Mouse (Mus musculus): ENCODE results near the gene Ebf4. TPM values are rescaled to one million over a fixed set of nuclear protein-coding genes. Genes with fewer than 3 reads are reported as not detected.

Ebf4 gene
- polyA plus RNA-seq, 1 experiment from 2014 or later, result 1.4 TPM

GRCm38 (mm10) chr2:130350376-130350775 lies 55.4 kb downstream of the Ebf4 start:
- no peaks in the 10 kb centered on the region for H3K9me3 ChIP-seq (replicated peaks; ENCODE audit: control insufficient read depth, low read length)
- WGBS, result 84% methylated on average over 3 of the region's 3 CpGs
- H3K27me3 ChIP-seq (ENCODE audit: control insufficient read depth, insufficient read depth, low read length), result no peaks in the 10 kb centered on the region
- no peak overlapping the region for H3K9ac ChIP-seq (replicated peaks; ENCODE audit: low read length)
- ATAC-seq (replicated peaks; ENCODE audit: insufficient number of reproducible peaks, low FRiP score, low TSS enrichment, low read depth) (no peak), DNase-seq (ENCODE audit: low spot score) (no peak)
- no peak overlapping the region for H3K27ac ChIP-seq (replicated peaks; ENCODE audit: low read depth, low read length)
- no peaks in the 10 kb centered on the region for H3K4me1 ChIP-seq (ENCODE audit: control insufficient read depth, insufficient read depth, low read length)
- no peak overlapping the region for H3K4me2 ChIP-seq (ENCODE audit: low read depth, low read length)
- no peak overlapping the region for H3K4me3 ChIP-seq (ENCODE audit: low read depth, low read length)
- H3K36me3 ChIP-seq (replicated peaks; ENCODE audit: control insufficient read depth, insufficient read depth, low read depth, low read length), result no peaks in the 10 kb centered on the region

GRCm38 (mm10) chr2:130351758-130352339 lies 56.9 kb downstream of the Ebf4 start:
- Histone ChIP-seq H3K4me1 (ENCODE audit: control insufficient read depth, insufficient read depth, low read length) (no peaks in the 10 kb centered on the region), H3K4me3 (ENCODE audit: low read depth, low read length) (no peak overlapping the region), H3K9ac (replicated peaks; ENCODE audit: low read length) (no peak overlapping the region), H3K9me3 (replicated peaks; ENCODE audit: control insufficient read depth, low read length) (no peaks in the 10 kb centered on the region), H3K4me2 (ENCODE audit: low read depth, low read length) (no peak overlapping the region), H3K27ac (replicated peaks; ENCODE audit: low read depth, low read length) (no peak overlapping the region), H3K36me3 (replicated peaks; ENCODE audit: control insufficient read depth, insufficient read depth, low read depth, low read length) (no peaks in the 10 kb centered on the region), H3K27me3 (ENCODE audit: control insufficient read depth, insufficient read depth, low read length) (no peaks in the 10 kb centered on the region)
- DNase-seq (ENCODE audit: low spot score), result no peak
- ATAC-seq (replicated peaks; ENCODE audit: insufficient number of reproducible peaks, low FRiP score, low TSS enrichment, low read depth), result no peak
- WGBS, result 45% methylated on average over 5 of the region's 5 CpGs

DNA sequence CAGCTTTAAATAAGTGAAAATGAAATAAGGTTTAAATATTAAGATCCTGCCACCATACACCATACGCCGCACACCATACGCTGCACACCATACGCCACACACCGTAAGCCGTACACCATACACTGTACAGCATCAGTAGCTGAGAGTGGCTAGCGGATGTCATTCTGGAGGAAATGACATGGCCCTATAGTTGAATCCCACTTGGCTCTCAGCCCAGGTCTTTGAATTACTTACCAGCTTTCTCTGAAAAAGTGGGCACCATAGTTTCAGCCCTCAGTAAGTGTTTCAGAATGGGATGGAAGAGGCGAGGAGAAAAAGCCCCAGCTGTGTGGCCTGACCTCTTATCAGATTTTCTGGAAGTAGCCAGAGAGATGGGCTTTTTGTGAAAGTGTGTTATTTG lies 58.4 kb downstream of the Ebf4 start:
- Histone ChIP-seq H3K4me1 (ENCODE audit: control insufficient read depth, insufficient read depth, low read length) (no peaks in the 10 kb centered on the region), H3K4me3 (ENCODE audit: low read depth, low read length) (no peak overlapping the region), H3K27ac (replicated peaks; ENCODE audit: low read depth, low read length) (no peak overlapping the region), H3K9me3 (replicated peaks; ENCODE audit: control insufficient read depth, low read length) (no peaks in the 10 kb centered on the region), H3K36me3 (replicated peaks; ENCODE audit: control insufficient read depth, insufficient read depth, low read depth, low read length) (no peaks in the 10 kb centered on the region), H3K27me3 (ENCODE audit: control insufficient read depth, insufficient read depth, low read length) (no peaks in the 10 kb centered on the region; the same call in 1 of the 2 replicates), H3K9ac (replicated peaks; ENCODE audit: low read length) (no peak overlapping the region), H3K4me2 (ENCODE audit: low read depth, low read length) (no peak overlapping the region)
- no peak for ATAC-seq (replicated peaks; ENCODE audit: insufficient number of reproducible peaks, low FRiP score, low TSS enrichment, low read depth)
- WGBS, result 91% methylated on average over 8 of the region's 8 CpGs
- no peak for DNase-seq (ENCODE audit: low spot score)

GRCm38 (mm10) chr2:130353889-130354288 lies 58.9 kb downstream of the Ebf4 start:
- peaks cover 4% of the 10 kb centered on the region; the same call in 1 of the 2 replicates for H3K27me3 ChIP-seq (ENCODE audit: control insufficient read depth, insufficient read depth, low read length)
- no peak overlapping the region for H3K4me3 ChIP-seq (ENCODE audit: low read depth, low read length)
- DNase-seq (ENCODE audit: low spot score) (no peak), ATAC-seq (replicated peaks; ENCODE audit: insufficient number of reproducible peaks, low FRiP score, low TSS enrichment, low read depth) (no peak)
- H3K36me3 ChIP-seq (replicated peaks; ENCODE audit: control insufficient read depth, insufficient read depth, low read depth, low read length), result no peaks in the 10 kb centered on the region
- H3K9me3 ChIP-seq (replicated peaks; ENCODE audit: control insufficient read depth, low read length), result no peaks in the 10 kb centered on the region
- 57% methylated on average over 3 of the region's 3 CpGs for WGBS
- H3K4me1 ChIP-seq (ENCODE audit: control insufficient read depth, insufficient read depth, low read length), result no peaks in the 10 kb centered on the region
- H3K9ac ChIP-seq (replicated peaks; ENCODE audit: low read length), result no peak overlapping the region
- H3K4me2 ChIP-seq (ENCODE audit: low read depth, low read length), result no peak overlapping the region
- H3K27ac ChIP-seq (replicated peaks; ENCODE audit: low read depth, low read length), result no peak overlapping the region

DNA sequence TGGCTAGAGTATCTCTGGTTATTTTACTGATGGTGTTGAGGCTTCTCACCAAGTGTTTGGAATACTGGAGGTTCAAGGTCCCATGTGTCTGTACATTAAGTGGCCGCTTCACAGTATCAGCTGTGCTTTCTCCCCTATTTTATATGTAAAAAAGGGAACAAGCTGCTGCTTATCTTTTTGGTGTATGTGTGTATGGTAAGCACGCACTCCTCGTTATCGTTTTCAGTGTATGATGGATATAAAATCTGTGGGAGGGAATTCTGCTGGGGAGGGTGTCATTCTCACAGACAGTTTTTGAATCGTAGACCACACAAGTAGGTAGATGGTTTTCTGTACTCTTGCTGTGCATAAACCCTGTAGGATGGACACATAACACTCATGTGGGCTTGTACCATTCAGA lies 62.6 kb downstream of the Ebf4 start:
- DNase-seq (ENCODE audit: low spot score) (no peak), ATAC-seq (replicated peaks; ENCODE audit: insufficient number of reproducible peaks, low FRiP score, low TSS enrichment, low read depth) (no peak)
- H3K4me2 ChIP-seq (ENCODE audit: low read depth, low read length), result no peak overlapping the region

GRCm38 (mm10) chr2:130358852-130359251 lies 63.9 kb downstream of the Ebf4 start:
- DNase-seq (ENCODE audit: low spot score), result no peak
- Histone ChIP-seq H3K27ac (replicated peaks; ENCODE audit: low read depth, low read length) (no peak overlapping the region), H3K4me3 (ENCODE audit: low read depth, low read length) (no peak overlapping the region), H3K36me3 (replicated peaks; ENCODE audit: control insufficient read depth, insufficient read depth, low read depth, low read length) (no peaks in the 10 kb centered on the region), H3K4me2 (ENCODE audit: low read depth, low read length) (no peak overlapping the region), H3K4me1 (ENCODE audit: control insufficient read depth, insufficient read depth, low read length) (no peaks in the 10 kb centered on the region; the same call in 1 of the 2 replicates), H3K9me3 (replicated peaks; ENCODE audit: control insufficient read depth, low read length) (no peaks in the 10 kb centered on the region), H3K9ac (replicated peaks; ENCODE audit: low read length) (no peak overlapping the region), H3K27me3 (ENCODE audit: control insufficient read depth, insufficient read depth, low read length) (peaks cover 48% of the 10 kb centered on the region)
- WGBS, result 19% methylated on average over 5 of the region's 5 CpGs
- no peak for ATAC-seq (replicated peaks; ENCODE audit: insufficient number of reproducible peaks, low FRiP score, low TSS enrichment, low read depth)

More for the DNA sequence above, 62.6 kb downstream of the Ebf4 start:
- H3K4me1 ChIP-seq (ENCODE audit: control insufficient read depth, insufficient read depth, low read length), result no peaks in the 10 kb centered on the region; the same call in 1 of the 2 replicates
- no peaks in the 10 kb centered on the region for H3K9me3 ChIP-seq (replicated peaks; ENCODE audit: control insufficient read depth, low read length)
- peaks cover 35% of the 10 kb centered on the region for H3K27me3 ChIP-seq (ENCODE audit: control insufficient read depth, insufficient read depth, low read length)
- H3K9ac ChIP-seq (replicated peaks; ENCODE audit: low read length), result no peak overlapping the region
- WGBS, result 94% methylated on average over 5 of the region's 5 CpGs
- no peak overlapping the region for H3K4me3 ChIP-seq (ENCODE audit: low read depth, low read length)
- H3K36me3 ChIP-seq (replicated peaks; ENCODE audit: control insufficient read depth, insufficient read depth, low read depth, low read length), result no peaks in the 10 kb centered on the region
- no peak overlapping the region for H3K27ac ChIP-seq (replicated peaks; ENCODE audit: low read depth, low read length)

DNA sequence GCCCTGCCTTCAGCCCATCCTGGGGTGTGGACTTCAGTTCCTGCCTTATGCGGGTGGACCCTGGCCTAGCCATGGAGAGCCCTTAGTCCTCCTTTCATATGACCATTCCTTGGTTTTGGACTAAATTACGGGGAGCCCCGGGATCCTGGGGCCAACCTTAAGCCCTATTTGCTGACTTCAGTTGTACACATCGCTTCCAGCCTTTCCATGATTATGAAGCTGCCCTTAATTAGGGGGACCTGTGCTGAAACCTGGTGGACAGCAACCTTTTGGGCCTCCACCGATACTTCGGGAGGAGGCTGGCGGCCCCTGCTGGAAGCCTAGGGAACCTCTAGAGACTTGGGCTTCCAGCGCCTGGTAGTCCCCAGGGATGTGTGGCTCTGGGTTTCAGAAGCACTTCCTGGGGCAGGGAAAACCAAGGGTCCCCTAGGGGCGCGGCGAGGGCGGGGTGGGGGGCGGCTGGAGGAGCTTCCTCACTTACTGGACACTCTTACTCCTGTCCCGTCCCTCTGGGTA lies 67.6 kb downstream of the Ebf4 start:
- no peak overlapping the region; the same call in 1 of the 2 replicates for H3K4me2 ChIP-seq (ENCODE audit: low read depth, low read length)
- no peaks in the 10 kb centered on the region for H3K9me3 ChIP-seq (replicated peaks; ENCODE audit: control insufficient read depth, low read length)
- H3K36me3 ChIP-seq (replicated peaks; ENCODE audit: control insufficient read depth, insufficient read depth, low read depth, low read length), result no peaks in the 10 kb centered on the region
- DNase-seq (ENCODE audit: low spot score), result peak; percentile 83
- H3K27ac ChIP-seq (replicated peaks; ENCODE audit: low read depth, low read length), result no peak overlapping the region
- H3K4me3 ChIP-seq (ENCODE audit: low read depth, low read length), result no peak overlapping the region
- peaks cover 55% of the 10 kb centered on the region for H3K27me3 ChIP-seq (ENCODE audit: control insufficient read depth, insufficient read depth, low read length)
- no peaks in the 10 kb centered on the region; the same call in 1 of the 2 replicates for H3K4me1 ChIP-seq (ENCODE audit: control insufficient read depth, insufficient read depth, low read length)
- no peak overlapping the region for H3K9ac ChIP-seq (replicated peaks; ENCODE audit: low read length)
- WGBS, result 2% methylated on average over 14 of the region's 14 CpGs
- no peak for ATAC-seq (replicated peaks; ENCODE audit: insufficient number of reproducible peaks, low FRiP score, low TSS enrichment, low read depth)

DNA sequence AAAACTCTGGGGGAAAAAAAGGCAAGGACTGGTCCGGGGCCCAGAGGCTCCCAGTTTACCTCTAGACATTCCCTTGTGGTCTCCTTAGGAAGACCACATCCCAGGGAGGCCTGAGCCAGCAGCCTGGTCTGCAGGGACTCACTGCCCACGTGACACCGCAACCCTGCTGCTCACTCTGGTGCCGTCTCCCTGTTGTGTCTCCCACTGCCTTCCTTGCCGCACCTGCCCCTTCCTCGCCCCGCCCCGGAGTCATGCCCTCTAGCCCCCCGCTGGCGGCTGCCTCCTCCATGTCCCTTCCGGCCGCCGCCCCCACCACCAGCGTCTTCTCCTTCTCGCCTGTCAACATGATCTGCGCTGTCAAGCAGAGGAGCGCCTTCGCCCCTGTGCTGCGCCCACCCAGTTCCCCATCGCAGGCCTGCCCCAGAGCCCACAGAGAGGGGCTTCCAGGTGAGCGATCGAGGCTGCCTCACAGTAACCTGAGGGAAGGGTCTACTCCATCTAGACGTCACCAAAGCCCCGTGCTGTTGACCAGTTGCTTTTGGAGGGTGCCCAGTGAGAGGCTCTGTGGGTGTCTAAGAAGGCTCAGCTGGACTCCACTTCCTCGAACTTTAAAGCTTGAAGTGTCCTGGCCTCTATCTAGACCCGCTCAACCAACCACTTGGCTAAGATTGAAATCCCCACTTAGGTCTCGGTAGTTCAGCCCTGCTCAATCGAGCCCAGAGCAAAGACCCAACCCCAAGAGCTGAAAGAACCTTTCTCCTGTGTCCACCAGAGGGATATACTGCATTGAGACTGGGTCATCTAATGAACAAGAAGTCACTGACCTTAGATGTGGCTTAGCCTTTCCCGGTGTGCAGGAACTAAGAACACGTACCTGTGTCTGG lies 70.5 kb downstream of the Ebf4 start:
- peak overlapping the region; percentile 57 for H3K4me2 ChIP-seq (ENCODE audit: low read depth, low read length)
- H3K4me1 ChIP-seq (ENCODE audit: control insufficient read depth, insufficient read depth, low read length), result no peaks in the 10 kb centered on the region; the same call in 1 of the 2 replicates
- peaks cover 39% of the 10 kb centered on the region for H3K27me3 ChIP-seq (ENCODE audit: control insufficient read depth, insufficient read depth, low read length)
- no peaks in the 10 kb centered on the region for H3K36me3 ChIP-seq (replicated peaks; ENCODE audit: control insufficient read depth, insufficient read depth, low read depth, low read length)
- DNase-seq (ENCODE audit: low spot score) (peak; percentile 46), ATAC-seq (replicated peaks; ENCODE audit: insufficient number of reproducible peaks, low FRiP score, low TSS enrichment, low read depth) (no peak)
- H3K9ac ChIP-seq (replicated peaks; ENCODE audit: low read length), result peak overlapping the region; percentile 32; the same call in 1 of the 2 replicates
- peak overlapping the region; percentile 29 for H3K4me3 ChIP-seq (ENCODE audit: low read depth, low read length)
- WGBS, result 5% methylated on average over 30 of the region's 30 CpGs
- H3K27ac ChIP-seq (replicated peaks; ENCODE audit: low read depth, low read length), result no peak overlapping the region
- no peaks in the 10 kb centered on the region for H3K9me3 ChIP-seq (replicated peaks; ENCODE audit: control insufficient read depth, low read length)

All from embryonic facial prominence, embryonic 11.5 days (tissue).